Mouse (Mus musculus) erythroblast, embryonic 14.5 days (primary cell): ENCODE data around the gene Tubg2. TPM values are rescaled to one million over a fixed set of nuclear protein-coding genes. Genes with fewer than 3 reads are reported as not detected.

Experiments
- H3K27me3 ChIP-seq: 2 replicates; pipeline ENCODE4 v1.6.1; 2012; ENCODE audit warnings: inconsistent platforms; ENCODE audit not compliant: control insufficient read depth
- H3K36me3 ChIP-seq: 2 replicates; pipeline ENCODE4 v1.6.1; 2012; ENCODE audit warnings: mild to moderate bottlenecking, inconsistent platforms; ENCODE audit not compliant: control insufficient read depth
- H3K4me1 ChIP-seq: 2 replicates; pipeline ENCODE4 v1.6.1; 2012; ENCODE audit warnings: inconsistent platforms; ENCODE audit not compliant: control insufficient read depth
- H3K4me3 ChIP-seq: replicated peaks from 2 replicates; pipeline ENCODE3; 2012; ENCODE audit warnings: moderate library complexity, mild to moderate bottlenecking, inconsistent platforms
- H3K9me3 ChIP-seq: 2 replicates; pipeline ENCODE4 v1.6.1; 2012; ENCODE audit warnings: low read length, inconsistent platforms, mixed read lengths; ENCODE audit not compliant: control insufficient read depth
- GATA1 ChIP-seq: IDR thresholded peaks from 2 replicates; pipeline ENCODE4 v1.6.1; 2012; ENCODE audit warnings: low read length, inconsistent platforms, mixed read lengths
- TAL1 ChIP-seq: IDR thresholded peaks from 3 replicates; pipeline ENCODE4 v1.6.1; 2012; ENCODE audit warnings: low read length, inconsistent platforms, mixed read lengths
- polyA plus RNA-seq: library from polyadenylated mRNA; stranded (reverse); fragments of >175 nt; gene quantifications from 2 replicates; pipeline ENCODE4 v1.2.3, GENCODE M21; 2012

The Tubg2 gene
- polyA plus RNA-seq, 1 experiment, result not detected

- H3K9me3 ChIP-seq, result peaks cover 3% of the 10 kb centered on the region; the same call in 1 of the 2 replicates
- H3K27me3 ChIP-seq, result peaks cover 76% of the 10 kb centered on the region
- peaks cover 4% of the 10 kb centered on the region for H3K4me1 ChIP-seq
- no peak overlapping the region for H3K4me3 ChIP-seq
- no peaks in the 10 kb centered on the region for H3K36me3 ChIP-seq
- TF ChIP-seq GATA1 (no peak), TAL1 (no peak)
Measured at GRCm38 (mm10) chr11:101180846-101181740, 25.4 kb downstream of the Tubg2 start.

GRCm38 (mm10) chr11:101181961-101182360 is 26.3 kb downstream of the Tubg2 start:
- TF ChIP-seq GATA1 (no peak), TAL1 (no peak)
- Histone ChIP-seq H3K4me3 (no peak overlapping the region), H3K4me1 (peaks cover 4% of the 10 kb centered on the region), H3K36me3 (peaks cover 6% of the 10 kb centered on the region), H3K9me3 (peaks cover 5% of the 10 kb centered on the region; the same call in 1 of the 2 replicates), H3K27me3 (peaks cover 67% of the 10 kb centered on the region)

DNA sequence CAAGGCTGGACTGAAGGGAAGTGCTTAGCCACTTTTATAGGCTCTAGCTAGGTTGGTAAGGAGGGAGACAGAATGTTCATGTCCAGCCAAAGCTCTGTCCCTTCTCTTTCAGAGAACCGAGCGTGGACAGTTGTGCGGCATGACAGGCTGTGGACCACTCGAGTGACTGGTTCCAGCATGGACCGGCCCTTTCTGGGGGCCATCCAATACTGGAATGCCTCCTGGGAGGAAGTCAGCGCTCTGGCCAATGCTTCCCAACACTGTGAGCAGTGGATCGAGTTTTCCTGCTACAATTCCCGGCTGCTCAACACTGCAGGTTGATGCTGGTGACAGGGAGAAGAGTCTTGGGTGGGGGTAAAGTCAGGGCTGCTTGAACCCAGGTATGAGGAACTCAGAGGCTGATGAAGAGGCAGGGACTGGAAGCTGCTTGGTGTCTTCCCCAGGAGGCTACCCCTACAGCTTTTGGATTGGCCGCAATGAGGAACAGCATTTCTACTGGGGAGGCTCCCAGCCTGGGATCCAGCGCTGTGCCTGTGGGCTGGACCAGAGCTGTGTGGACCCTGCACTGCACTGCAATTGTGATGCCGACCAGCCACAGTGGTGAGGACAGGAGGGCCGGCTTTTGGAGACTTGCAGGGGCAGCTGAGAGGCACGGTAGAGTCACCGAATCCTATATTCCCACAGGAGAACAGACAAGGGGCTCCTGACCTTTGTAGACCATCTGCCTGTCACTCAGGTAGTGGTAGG is 27.2 kb downstream of the Tubg2 start:
- TF ChIP-seq GATA1 (no peak), TAL1 (no peak)
- peaks cover 12% of the 10 kb centered on the region for H3K36me3 ChIP-seq
- peaks cover 5% of the 10 kb centered on the region for H3K4me1 ChIP-seq
- peaks cover 58% of the 10 kb centered on the region for H3K27me3 ChIP-seq
- no peak overlapping the region for H3K4me3 ChIP-seq
- H3K9me3 ChIP-seq, result peaks cover 7% of the 10 kb centered on the region; the same call in 1 of the 2 replicates

DNA sequence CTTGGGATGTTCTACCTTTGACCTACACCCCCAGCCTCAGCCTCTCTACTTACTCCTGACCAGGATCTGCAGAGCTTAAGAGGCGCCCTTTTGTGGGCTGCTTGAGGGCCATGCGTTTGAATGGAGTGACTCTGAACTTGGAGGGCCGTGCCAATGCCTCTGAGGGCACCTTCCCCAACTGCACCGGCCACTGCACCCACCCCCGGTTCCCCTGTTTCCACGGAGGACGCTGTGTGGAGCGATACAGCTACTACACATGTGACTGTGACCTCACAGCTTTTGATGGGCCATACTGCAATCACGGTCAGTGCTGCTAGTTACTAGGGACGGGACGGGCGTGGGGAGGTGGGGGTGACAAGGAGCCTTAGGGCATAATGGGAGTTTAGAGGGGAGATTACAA is 29.3 kb downstream of the Tubg2 start:
- peaks cover 23% of the 10 kb centered on the region for H3K36me3 ChIP-seq
- H3K4me1 ChIP-seq, result peaks cover 25% of the 10 kb centered on the region
- H3K4me3 ChIP-seq, result no peak overlapping the region
- TF ChIP-seq GATA1 (no peak), TAL1 (no peak)
- H3K9me3 ChIP-seq, result peaks cover 7% of the 10 kb centered on the region; the same call in 1 of the 2 replicates
- peaks cover 39% of the 10 kb centered on the region for H3K27me3 ChIP-seq

DNA sequence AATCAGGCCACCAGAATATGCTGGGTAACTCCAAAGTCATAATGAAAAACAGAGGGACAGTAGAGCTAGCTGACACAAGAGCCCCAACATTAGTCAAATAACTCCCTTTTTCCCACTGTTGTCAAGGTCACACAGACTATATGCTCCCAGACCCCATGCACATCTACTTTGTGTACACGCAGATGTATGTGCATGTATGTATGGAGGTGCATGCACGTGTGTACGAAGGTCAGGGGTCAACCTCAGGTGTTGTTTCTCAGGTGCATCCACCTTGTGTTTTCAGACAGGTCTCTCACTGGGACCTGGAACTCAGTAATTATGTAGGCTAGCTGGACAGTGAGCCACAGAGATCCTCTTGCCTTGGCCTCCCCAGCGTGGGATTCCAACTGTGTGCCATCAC is 29.7 kb downstream of the Tubg2 start:
- Histone ChIP-seq H3K4me3 (no peak overlapping the region), H3K9me3 (peaks cover 7% of the 10 kb centered on the region; the same call in 1 of the 2 replicates), H3K4me1 (peaks cover 30% of the 10 kb centered on the region), H3K27me3 (peaks cover 36% of the 10 kb centered on the region), H3K36me3 (peaks cover 24% of the 10 kb centered on the region)
- TF ChIP-seq GATA1, result no peak
- TF ChIP-seq TAL1, result no peak

GRCm38 (mm10) chr11:101186526-101187247 is 31.0 kb downstream of the Tubg2 start:
- Histone ChIP-seq H3K9me3 (peaks cover 7% of the 10 kb centered on the region; the same call in 1 of the 2 replicates), H3K27me3 (peaks cover 28% of the 10 kb centered on the region), H3K36me3 (peaks cover 36% of the 10 kb centered on the region), H3K4me1 (peaks cover 39% of the 10 kb centered on the region), H3K4me3 (no peak overlapping the region)
- TF ChIP-seq GATA1 (no peak), TAL1 (no peak)

GRCm38 (mm10) chr11:101187541-101187940 is 31.8 kb downstream of the Tubg2 start:
- H3K36me3 ChIP-seq, result peaks cover 45% of the 10 kb centered on the region
- peaks cover 7% of the 10 kb centered on the region; the same call in 1 of the 2 replicates for H3K9me3 ChIP-seq
- H3K4me3 ChIP-seq, result no peak overlapping the region
- TF ChIP-seq TAL1 (no peak), GATA1 (no peak)
- peaks cover 21% of the 10 kb centered on the region for H3K27me3 ChIP-seq
- peaks cover 46% of the 10 kb centered on the region for H3K4me1 ChIP-seq

GRCm38 (mm10) chr11:101188166-101188805 is 32.6 kb downstream of the Tubg2 start:
- Histone ChIP-seq H3K4me3 (no peak overlapping the region), H3K36me3 (peaks cover 52% of the 10 kb centered on the region), H3K27me3 (peaks cover 13% of the 10 kb centered on the region), H3K9me3 (peaks cover 7% of the 10 kb centered on the region; the same call in 1 of the 2 replicates), H3K4me1 (peaks cover 49% of the 10 kb centered on the region)
- no peak for TF ChIP-seq GATA1
- no peak for TF ChIP-seq TAL1
